Mouse (Mus musculus) liver, embryonic 11.5 days (tissue): ENCODE results near the gene Gm10643. TPM values are rescaled to one million over a fixed set of nuclear protein-coding genes. Genes with fewer than 3 reads are reported as not detected.

Source experiments
- ATAC-seq: fragments of 200-750 bp; cut with Nextera tagmentation; replicated peaks from 2 replicates; pipeline ENCODE4 v1.8.0; 2017; ENCODE audit warnings: moderate number of reproducible peaks, mild to moderate bottlenecking, moderate TSS enrichment, moderate library complexity; ENCODE audit not compliant: low FRiP score
- DNase-seq: peaks from one replicate; pipeline ENCODE4 v3.0.0-alpha.2; 2017; ENCODE audit warnings: low spot score
- H3K27ac ChIP-seq: fragments of 300-500 bp; sonication (generic); 2 replicates; pipeline ENCODE4 v1.5.1; 2014; ENCODE audit warnings: mild to moderate bottlenecking, low read depth, low read length, control low read depth
- H3K27me3 ChIP-seq: fragments of 300-500 bp; sonication (generic); replicated peaks from 2 replicates; pipeline ENCODE4 v1.6.1; 2014; ENCODE audit warnings: low read length, mixed read lengths; ENCODE audit not compliant: control insufficient read depth, insufficient read depth
- H3K36me3 ChIP-seq: fragments of 300-500 bp; sonication (generic); 2 replicates; pipeline ENCODE4 v1.6.1; 2014; ENCODE audit warnings: mild to moderate bottlenecking, low read length, moderate library complexity, mixed read lengths; ENCODE audit not compliant: control insufficient read depth, insufficient read depth
- H3K4me1 ChIP-seq: fragments of 300-500 bp; sonication (generic); replicated peaks from 2 replicates; pipeline ENCODE4 v1.6.1; 2014; ENCODE audit warnings: low read length, mixed read lengths; ENCODE audit not compliant: control insufficient read depth, insufficient read depth
- H3K4me2 ChIP-seq: fragments of 300-500 bp; sonication (generic); 2 replicates; pipeline ENCODE4 v1.6.1; 2014; ENCODE audit warnings: mild to moderate bottlenecking, control low read depth, moderate library complexity
- H3K4me3 ChIP-seq: fragments of 300-500 bp; sonication (generic); 2 replicates; pipeline ENCODE4 v1.5.1; 2014; ENCODE audit warnings: low read depth, low read length, control low read depth
- H3K9ac ChIP-seq: fragments of 300-500 bp; sonication (generic); 2 replicates; pipeline ENCODE4 v1.6.1; 2014; ENCODE audit warnings: low read depth, low read length, control low read depth
- H3K9me3 ChIP-seq: fragments of 300-500 bp; sonication (generic); 2 replicates; pipeline ENCODE4 v1.6.1; 2016; ENCODE audit warnings: low read length, inconsistent platforms, mixed read lengths; ENCODE audit not compliant: control insufficient read depth
- WGBS: fragments of 180-500 bp; shearing (Covaris S2); extraction: QIAGEN DNeasy Blood & Tissue Kit; methylation state at CpG from one replicate; pipeline ENCODE4 v1.1.7; 2014; 5-methylcytosine and 5-hydroxymethylcytosine counted together
- polyA plus RNA-seq: library from polyadenylated mRNA; unstranded; fragments of >200 nt; fragmentation: Nextera tagmentation; extraction: Ambion mirVana; gene quantifications from 2 replicates; pipeline ENCODE4 v1.2.1, GENCODE M21; 2014

Gm10643 gene
- polyA plus RNA-seq, 1 experiment from 2014 or later = 0.86 TPM

DNA sequence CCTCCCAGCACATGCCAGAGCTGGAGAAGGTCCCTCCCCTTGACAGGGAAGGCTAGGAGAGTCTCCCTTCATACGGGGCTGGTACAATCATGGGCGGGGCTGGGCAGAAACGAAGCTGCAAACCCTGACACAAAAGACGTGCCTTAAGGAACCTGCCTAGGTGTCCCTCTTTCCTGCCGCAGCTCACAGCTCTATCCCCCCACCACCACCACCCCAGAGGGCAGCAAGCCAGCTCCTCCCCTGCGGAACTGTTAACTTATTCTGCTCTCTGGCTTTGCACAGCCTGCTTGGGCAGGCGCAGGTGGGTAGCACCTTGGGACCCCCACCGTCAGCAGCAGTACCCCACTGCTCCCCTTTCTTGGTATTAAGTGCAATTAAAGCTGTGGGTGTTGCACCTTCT is 31.1 kb upstream of the Gm10643 start:
- ATAC-seq = no peak
- WGBS = 83% methylated on average over 8 of the region's 8 CpGs
- no peaks in the 10 kb centered on the region for H3K9me3 ChIP-seq

DNA sequence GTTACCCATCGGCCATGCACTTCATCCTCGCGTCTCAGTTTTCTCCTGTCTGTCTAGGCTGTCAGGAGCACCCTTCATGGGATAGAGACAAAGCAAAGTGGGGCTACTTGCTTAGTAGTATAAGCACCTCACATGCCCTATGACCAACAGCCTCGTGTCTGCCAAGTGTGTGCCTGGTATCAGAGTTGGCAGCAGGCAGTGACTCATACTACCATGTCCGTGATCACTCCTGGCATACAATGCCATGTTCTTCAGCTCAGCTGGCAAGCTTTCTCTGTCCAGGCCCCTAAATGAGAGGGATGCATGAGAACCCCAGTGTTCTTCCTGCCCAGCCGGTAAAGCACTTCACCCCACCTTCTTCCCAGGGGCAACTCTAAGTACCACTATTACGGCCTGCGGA is 25.6 kb upstream of the Gm10643 start:
- H3K9me3 ChIP-seq = no peaks in the 10 kb centered on the region
- 90% methylated on average over 8 of the region's 8 CpGs for whole genome bisulfite sequencing

More for the DNA sequence above, 31.1 kb upstream of the Gm10643 start:
- no peak for DNase-seq
- H3K4me1 ChIP-seq = no peaks in the 10 kb centered on the region
- H3K4me3 ChIP-seq = no peak overlapping the region
- peaks cover 57% of the 10 kb centered on the region for H3K36me3 ChIP-seq
- no peak overlapping the region for H3K9ac ChIP-seq
- no peak overlapping the region for H3K4me2 ChIP-seq
- no peaks in the 10 kb centered on the region for H3K27me3 ChIP-seq
- no peak overlapping the region for H3K27ac ChIP-seq

GRCm38 (mm10) chr8:84089277-84089676 is 24.3 kb upstream of the Gm10643 start:
- 84% methylated on average over 9 of the region's 9 CpGs for WGBS
- ATAC-seq (no peak), DNase-seq (no peak)
- Histone ChIP-seq H3K27me3 (no peaks in the 10 kb centered on the region), H3K4me2 (no peak overlapping the region), H3K4me1 (no peaks in the 10 kb centered on the region), H3K4me3 (no peak overlapping the region), H3K9me3 (no peaks in the 10 kb centered on the region), H3K36me3 (peaks cover 32% of the 10 kb centered on the region), H3K27ac (no peak overlapping the region), H3K9ac (no peak overlapping the region)

More for the DNA sequence above, 25.6 kb upstream of the Gm10643 start:
- Histone ChIP-seq H3K9ac (no peak overlapping the region), H3K36me3 (peaks cover 38% of the 10 kb centered on the region), H3K4me3 (no peak overlapping the region), H3K4me2 (no peak overlapping the region), H3K27ac (no peak overlapping the region), H3K4me1 (no peaks in the 10 kb centered on the region), H3K27me3 (no peaks in the 10 kb centered on the region)
- ATAC-seq (no peak), DNase-seq (no peak)

- DNase-seq (no peak), ATAC-seq (no peak)
- no peaks in the 10 kb centered on the region for H3K4me1 ChIP-seq
- H3K9ac ChIP-seq = no peak overlapping the region
- H3K4me2 ChIP-seq = no peak overlapping the region
- H3K36me3 ChIP-seq = peaks cover 19% of the 10 kb centered on the region
- no peak overlapping the region for H3K27ac ChIP-seq
- no peaks in the 10 kb centered on the region for H3K27me3 ChIP-seq
- no peaks in the 10 kb centered on the region for H3K9me3 ChIP-seq
- no peak overlapping the region for H3K4me3 ChIP-seq
- WGBS = 94% methylated on average over 14 of the region's 14 CpGs
Observed at GRCm38 (mm10) chr8:84087821-84088220, 22.9 kb upstream of the Gm10643 start.

DNA sequence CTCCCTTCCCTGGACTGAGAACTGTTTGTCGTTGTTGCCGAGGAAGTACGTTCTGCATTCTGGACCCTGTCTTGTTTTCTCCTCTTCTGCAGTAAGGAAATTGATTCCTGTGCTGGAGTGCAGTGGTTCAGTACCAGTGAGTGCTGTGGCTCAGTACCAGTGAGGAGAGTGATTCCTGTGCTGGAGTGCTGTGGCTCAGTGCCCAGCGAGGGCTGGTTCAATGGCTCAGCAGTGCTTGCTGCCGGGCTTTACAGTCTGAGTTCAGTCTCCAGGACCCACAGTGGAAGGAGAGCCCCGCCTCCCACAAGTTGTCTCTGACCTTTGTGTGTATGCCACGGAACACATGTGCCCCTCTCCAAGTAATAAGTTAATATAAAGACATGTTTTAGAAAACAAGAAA is 22.2 kb upstream of the Gm10643 start:
- Histone ChIP-seq H3K4me2 (no peak overlapping the region), H3K27me3 (no peaks in the 10 kb centered on the region), H3K9ac (no peak overlapping the region), H3K27ac (no peak overlapping the region), H3K9me3 (no peaks in the 10 kb centered on the region), H3K4me1 (no peaks in the 10 kb centered on the region), H3K36me3 (peaks cover 18% of the 10 kb centered on the region), H3K4me3 (no peak overlapping the region)
- 89% methylated on average over 7 of the region's 7 CpGs for WGBS
- DNase-seq (no peak), ATAC-seq (no peak)

- Histone ChIP-seq H3K27ac (no peak overlapping the region), H3K27me3 (no peaks in the 10 kb centered on the region), H3K9ac (no peak overlapping the region), H3K9me3 (no peaks in the 10 kb centered on the region), H3K4me2 (no peak overlapping the region), H3K4me1 (no peaks in the 10 kb centered on the region), H3K36me3 (peaks cover 24% of the 10 kb centered on the region), H3K4me3 (no peak overlapping the region)
- WGBS = 68% methylated on average over 42 of the region's 42 CpGs
- no peak for ATAC-seq
- DNase-seq = no peak
Observed at GRCm38 (mm10) chr8:84084341-84085115, 19.6 kb upstream of the Gm10643 start.

- Histone ChIP-seq H3K4me2 (no peak overlapping the region), H3K4me1 (no peaks in the 10 kb centered on the region), H3K36me3 (peaks cover 24% of the 10 kb centered on the region), H3K9ac (no peak overlapping the region), H3K27ac (no peak overlapping the region), H3K27me3 (no peaks in the 10 kb centered on the region), H3K4me3 (no peak overlapping the region), H3K9me3 (no peaks in the 10 kb centered on the region)
- WGBS = 59% methylated on average over 8 of the region's 8 CpGs
- DNase-seq = no peak
- peak; percentile 46; the same call in 1 of the 2 replicates for ATAC-seq
Observed at GRCm38 (mm10) chr8:84083829-84084241, 18.9 kb upstream of the Gm10643 start.

DNA sequence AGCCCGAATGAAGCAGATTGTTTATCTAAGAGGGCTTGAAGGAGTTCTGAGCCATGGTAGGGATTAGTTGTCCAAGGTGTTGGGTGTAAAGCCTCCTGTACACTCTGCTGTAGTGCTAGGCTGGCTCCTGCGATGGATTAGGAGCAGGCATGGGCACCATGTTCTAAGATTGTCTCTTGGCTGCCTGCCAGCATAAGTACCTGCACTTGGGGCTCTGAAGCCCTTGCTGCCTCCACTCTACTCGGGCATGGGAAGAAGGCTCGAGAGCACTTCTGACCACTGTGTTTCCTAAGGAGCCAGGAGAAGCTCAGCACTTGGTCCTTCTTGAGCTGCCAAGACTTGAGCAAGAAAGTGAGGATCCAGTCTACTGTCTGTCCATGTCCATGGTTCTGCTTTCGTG is 14.3 kb upstream of the Gm10643 start:
- H3K27me3 ChIP-seq = no peaks in the 10 kb centered on the region
- H3K9me3 ChIP-seq = no peaks in the 10 kb centered on the region
- H3K27ac ChIP-seq = no peak overlapping the region
- no peak overlapping the region for H3K9ac ChIP-seq
- 85% methylated on average over 5 of the region's 5 CpGs for WGBS
- ATAC-seq = no peak
- H3K4me2 ChIP-seq = no peak overlapping the region
- no peak overlapping the region for H3K4me3 ChIP-seq
- no peaks in the 10 kb centered on the region for H3K4me1 ChIP-seq
- H3K36me3 ChIP-seq = peaks cover 13% of the 10 kb centered on the region; the same call in 1 of the 2 replicates
- DNase-seq = no peak

- Histone ChIP-seq H3K27me3 (no peaks in the 10 kb centered on the region), H3K27ac (no peak overlapping the region), H3K4me1 (no peaks in the 10 kb centered on the region; the same call in 1 of the 2 replicates), H3K36me3 (0 out of 2 replicates have a peak, but pooled peaks cover 4% of the 10 kb centered on the region), H3K9me3 (no peaks in the 10 kb centered on the region), H3K4me3 (no peak overlapping the region), H3K9ac (no peak overlapping the region), H3K4me2 (no peak overlapping the region)
- 78% methylated on average over 3 of the region's 3 CpGs for WGBS
- ATAC-seq (no peak), DNase-seq (no peak)
Observed at GRCm38 (mm10) chr8:84076849-84077248, 11.9 kb upstream of the Gm10643 start.
